Mouse (Mus musculus) E14TG2a.4 (cell line): ENCODE results near the gene Sp100.

Experiments
- CTCF ChIP-seq: conservative IDR thresholded peaks from 2 replicates; pipeline ENCODE4 v1.5.1; 2014; ENCODE audit warnings: low read length
- NANOG ChIP-seq: IDR thresholded peaks from 2 replicates; pipeline ENCODE4 v1.6.1; 2014; ENCODE audit warnings: borderline replicate concordance, low read length, mixed read lengths
- POU5F1 ChIP-seq: IDR thresholded peaks from 2 replicates; pipeline ENCODE4 v1.6.1; 2014; ENCODE audit warnings: low read length, borderline replicate concordance

GRCm38 (mm10) chr1:85705552-85705951 is 55.8 kb downstream of the Sp100 start:
- TF ChIP-seq CTCF: no peak
- no peak for TF ChIP-seq NANOG
- no peak for TF ChIP-seq POU5F1
